Mouse (Mus musculus): ENCODE measurements around the gene Galnt17. TPM values are rescaled to one million over a fixed set of nuclear protein-coding genes. Genes with fewer than 3 reads are reported as not detected.

Gene Galnt17
- polyA plus RNA-seq, 1 experiment from 2014 or later = 8.1 TPM

GRCm38 (mm10) chr5:130925681-130926080, 382.6 kb downstream of the Galnt17 start:
- Histone ChIP-seq H3K4me3 (ENCODE audit: low read length) (no peak overlapping the region), H3K9ac (ENCODE audit: low read depth, low read length) (no peak overlapping the region), H3K9me3 (ENCODE audit: control insufficient read depth, low read length) (no peaks in the 10 kb centered on the region), H3K36me3 (ENCODE audit: control insufficient read depth, insufficient read depth, low read length) (no peaks in the 10 kb centered on the region), H3K4me1 (ENCODE audit: control insufficient read depth, insufficient read depth, low read depth, low read length) (0 out of 2 replicates have a peak, but pooled peaks cover 7% of the 10 kb centered on the region), H3K4me2 (ENCODE audit: low read length) (no peak overlapping the region), H3K27me3 (replicated peaks; ENCODE audit: control insufficient read depth, insufficient read depth, low read length) (no peaks in the 10 kb centered on the region), H3K27ac (ENCODE audit: low read depth, low read length) (no peak overlapping the region)
- 90% methylated on average over 7 of the region's 7 CpGs for WGBS
- no peak for ATAC-seq

GRCm38 (mm10) chr5:130924245-130924827, 384.0 kb downstream of the Galnt17 start:
- no peak overlapping the region for H3K9ac ChIP-seq (ENCODE audit: low read depth, low read length)
- no peak overlapping the region for H3K4me3 ChIP-seq (ENCODE audit: low read length)
- no peaks in the 10 kb centered on the region for H3K9me3 ChIP-seq (ENCODE audit: control insufficient read depth, low read length)
- H3K36me3 ChIP-seq (ENCODE audit: control insufficient read depth, insufficient read depth, low read length) = no peaks in the 10 kb centered on the region
- H3K4me2 ChIP-seq (ENCODE audit: low read length) = no peak overlapping the region
- 19% methylated on average over 2 of the region's 2 CpGs for WGBS
- no peak overlapping the region for H3K27ac ChIP-seq (ENCODE audit: low read depth, low read length)
- ATAC-seq = peak; percentile 64
- H3K27me3 ChIP-seq (replicated peaks; ENCODE audit: control insufficient read depth, insufficient read depth, low read length) = no peaks in the 10 kb centered on the region
- H3K4me1 ChIP-seq (ENCODE audit: control insufficient read depth, insufficient read depth, low read depth, low read length) = 0 out of 2 replicates have a peak, but pooled peaks cover 7% of the 10 kb centered on the region

DNA sequence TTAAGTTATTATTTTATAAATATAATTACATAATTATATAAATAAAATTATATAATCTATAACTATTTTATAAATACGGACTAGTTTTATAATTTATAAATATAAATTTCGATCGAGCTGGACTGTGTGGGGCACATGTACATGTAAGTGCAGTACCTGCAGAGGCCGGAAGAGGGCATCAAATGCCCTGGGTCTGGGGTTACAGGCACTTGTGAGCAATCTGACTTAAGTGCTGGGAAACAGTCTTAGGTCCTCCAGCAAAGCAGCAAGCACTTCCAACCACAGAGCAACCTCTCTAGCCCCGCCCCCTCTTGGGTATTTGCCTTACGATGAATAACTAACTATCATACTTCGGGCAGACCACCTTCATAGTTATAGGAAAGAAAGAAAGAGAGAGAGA, 388.3 kb downstream of the Galnt17 start:
- H3K9ac ChIP-seq (ENCODE audit: low read depth, low read length) = no peak overlapping the region
- no peaks in the 10 kb centered on the region for H3K9me3 ChIP-seq (ENCODE audit: control insufficient read depth, low read length)
- H3K36me3 ChIP-seq (ENCODE audit: control insufficient read depth, insufficient read depth, low read length) = no peaks in the 10 kb centered on the region
- H3K4me3 ChIP-seq (ENCODE audit: low read length) = no peak overlapping the region
- H3K4me2 ChIP-seq (ENCODE audit: low read length) = no peak overlapping the region
- 0 out of 2 replicates have a peak, but pooled peaks cover 7% of the 10 kb centered on the region for H3K4me1 ChIP-seq (ENCODE audit: control insufficient read depth, insufficient read depth, low read depth, low read length)
- 94% methylated on average over 7 of the region's 7 CpGs for WGBS
- no peak for ATAC-seq
- H3K27me3 ChIP-seq (replicated peaks; ENCODE audit: control insufficient read depth, insufficient read depth, low read length) = no peaks in the 10 kb centered on the region
- H3K27ac ChIP-seq (ENCODE audit: low read depth, low read length) = no peak overlapping the region

- 50% methylated on average over 3 of the region's 3 CpGs for WGBS
- no peaks in the 10 kb centered on the region for H3K36me3 ChIP-seq (ENCODE audit: control insufficient read depth, insufficient read depth, low read length)
These were observed 393.7 kb downstream of the Galnt17 start for GRCm38 (mm10) chr5:130914606-130915005.

GRCm38 (mm10) chr5:130911551-130911950, 396.7 kb downstream of the Galnt17 start:
- 75% methylated on average over 2 of the region's 2 CpGs for WGBS
- H3K9me3 ChIP-seq (ENCODE audit: control insufficient read depth, low read length) = no peaks in the 10 kb centered on the region
- no peak for ATAC-seq

More at GRCm38 (mm10) chr5:130914606-130915005, 393.7 kb downstream of the Galnt17 start:
- no peaks in the 10 kb centered on the region; the same call in 1 of the 2 replicates for H3K4me1 ChIP-seq (ENCODE audit: control insufficient read depth, insufficient read depth, low read depth, low read length)
- H3K4me3 ChIP-seq (ENCODE audit: low read length) = no peak overlapping the region
- H3K9ac ChIP-seq (ENCODE audit: low read depth, low read length) = no peak overlapping the region
- no peak overlapping the region for H3K4me2 ChIP-seq (ENCODE audit: low read length)
- H3K27me3 ChIP-seq (replicated peaks; ENCODE audit: control insufficient read depth, insufficient read depth, low read length) = no peaks in the 10 kb centered on the region
- ATAC-seq = no peak
- no peak overlapping the region for H3K27ac ChIP-seq (ENCODE audit: low read depth, low read length)
- no peaks in the 10 kb centered on the region for H3K9me3 ChIP-seq (ENCODE audit: control insufficient read depth, low read length)

DNA sequence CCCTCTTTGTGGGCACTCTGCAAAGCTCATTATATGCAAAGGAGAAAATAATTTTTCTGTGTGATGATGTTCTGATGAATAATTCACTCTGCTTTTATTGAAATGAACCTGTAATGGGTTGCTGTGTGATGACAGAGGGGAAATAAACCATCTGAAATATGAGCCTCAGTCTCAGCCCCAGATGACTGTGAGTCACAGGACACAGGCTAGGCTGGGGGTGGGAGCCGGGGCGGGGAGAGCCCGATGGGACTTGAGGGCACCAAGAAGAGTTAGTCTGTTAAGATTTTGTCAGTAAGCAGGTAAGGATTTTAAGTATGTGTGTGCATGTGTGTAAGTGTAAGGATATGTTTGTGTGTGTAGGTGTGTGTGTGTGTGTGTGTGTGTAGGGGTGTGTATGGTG, 406.6 kb downstream of the Galnt17 start:
- no peak overlapping the region for H3K9ac ChIP-seq (ENCODE audit: low read depth, low read length)
- H3K27ac ChIP-seq (ENCODE audit: low read depth, low read length) = no peak overlapping the region
- no peak overlapping the region for H3K4me3 ChIP-seq (ENCODE audit: low read length)
- 82% methylated on average over 3 of the region's 3 CpGs for WGBS
- no peaks in the 10 kb centered on the region for H3K36me3 ChIP-seq (ENCODE audit: control insufficient read depth, insufficient read depth, low read length)
- H3K27me3 ChIP-seq (replicated peaks; ENCODE audit: control insufficient read depth, insufficient read depth, low read length) = no peaks in the 10 kb centered on the region
- H3K9me3 ChIP-seq (ENCODE audit: control insufficient read depth, low read length) = no peaks in the 10 kb centered on the region
- H3K4me2 ChIP-seq (ENCODE audit: low read length) = no peak overlapping the region
- ATAC-seq = no peak
- no peaks in the 10 kb centered on the region for H3K4me1 ChIP-seq (ENCODE audit: control insufficient read depth, insufficient read depth, low read depth, low read length)

More at GRCm38 (mm10) chr5:130911551-130911950, 396.7 kb downstream of the Galnt17 start:
- Histone ChIP-seq H3K27ac (ENCODE audit: low read depth, low read length) (no peak overlapping the region), H3K4me2 (ENCODE audit: low read length) (no peak overlapping the region), H3K4me3 (ENCODE audit: low read length) (no peak overlapping the region), H3K9ac (ENCODE audit: low read depth, low read length) (no peak overlapping the region), H3K36me3 (ENCODE audit: control insufficient read depth, insufficient read depth, low read length) (no peaks in the 10 kb centered on the region), H3K27me3 (replicated peaks; ENCODE audit: control insufficient read depth, insufficient read depth, low read length) (no peaks in the 10 kb centered on the region), H3K4me1 (ENCODE audit: control insufficient read depth, insufficient read depth, low read depth, low read length) (no peaks in the 10 kb centered on the region; the same call in 1 of the 2 replicates)

GRCm38 (mm10) chr5:130895991-130896390, 412.3 kb downstream of the Galnt17 start:
- no peak overlapping the region for H3K27ac ChIP-seq (ENCODE audit: low read depth, low read length)
- WGBS = 94% methylated on average over 3 of the region's 3 CpGs

DNA sequence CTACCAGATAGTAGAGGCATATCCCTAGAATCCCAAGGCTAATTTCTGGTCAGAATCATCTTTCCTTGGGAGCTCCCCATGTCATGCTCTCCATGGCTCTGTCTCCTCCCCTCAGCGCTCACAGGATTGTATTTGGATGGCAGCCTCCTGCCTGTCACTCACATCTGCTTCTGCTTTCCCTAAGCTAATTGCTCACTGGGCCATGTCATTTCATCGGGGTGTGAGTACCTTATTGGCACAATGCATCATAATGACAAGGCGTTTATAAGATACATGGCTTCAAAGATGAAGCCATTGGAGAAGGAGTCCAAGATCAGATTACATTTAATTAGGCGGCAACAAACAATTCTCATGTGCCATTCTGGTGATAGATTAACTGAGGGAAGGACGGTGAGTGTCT, 416.6 kb downstream of the Galnt17 start:
- 40% methylated on average over 5 of the region's 5 CpGs for WGBS
- Histone ChIP-seq H3K36me3 (ENCODE audit: control insufficient read depth, insufficient read depth, low read length) (no peaks in the 10 kb centered on the region), H3K27ac (ENCODE audit: low read depth, low read length) (no peak overlapping the region), H3K4me3 (ENCODE audit: low read length) (no peak overlapping the region), H3K4me2 (ENCODE audit: low read length) (no peak overlapping the region), H3K9ac (ENCODE audit: low read depth, low read length) (no peak overlapping the region), H3K27me3 (replicated peaks; ENCODE audit: control insufficient read depth, insufficient read depth, low read length) (no peaks in the 10 kb centered on the region), H3K4me1 (ENCODE audit: control insufficient read depth, insufficient read depth, low read depth, low read length) (no peaks in the 10 kb centered on the region; the same call in 1 of the 2 replicates), H3K9me3 (ENCODE audit: control insufficient read depth, low read length) (no peaks in the 10 kb centered on the region)
- ATAC-seq = no peak

More at GRCm38 (mm10) chr5:130895991-130896390, 412.3 kb downstream of the Galnt17 start:
- Histone ChIP-seq H3K4me1 (ENCODE audit: control insufficient read depth, insufficient read depth, low read depth, low read length) (no peaks in the 10 kb centered on the region), H3K4me3 (ENCODE audit: low read length) (no peak overlapping the region), H3K9me3 (ENCODE audit: control insufficient read depth, low read length) (no peaks in the 10 kb centered on the region), H3K9ac (ENCODE audit: low read depth, low read length) (no peak overlapping the region), H3K27me3 (replicated peaks; ENCODE audit: control insufficient read depth, insufficient read depth, low read length) (no peaks in the 10 kb centered on the region), H3K36me3 (ENCODE audit: control insufficient read depth, insufficient read depth, low read length) (no peaks in the 10 kb centered on the region), H3K4me2 (ENCODE audit: low read length) (no peak overlapping the region)
- ATAC-seq = no peak

GRCm38 (mm10) chr5:130880331-130880730, 428.0 kb downstream of the Galnt17 start:
- Histone ChIP-seq H3K36me3 (ENCODE audit: control insufficient read depth, insufficient read depth, low read length) (no peaks in the 10 kb centered on the region), H3K27me3 (replicated peaks; ENCODE audit: control insufficient read depth, insufficient read depth, low read length) (no peaks in the 10 kb centered on the region), H3K27ac (ENCODE audit: low read depth, low read length) (no peak overlapping the region), H3K4me1 (ENCODE audit: control insufficient read depth, insufficient read depth, low read depth, low read length) (no peaks in the 10 kb centered on the region), H3K4me3 (ENCODE audit: low read length) (no peak overlapping the region), H3K9ac (ENCODE audit: low read depth, low read length) (no peak overlapping the region), H3K9me3 (ENCODE audit: control insufficient read depth, low read length) (no peaks in the 10 kb centered on the region), H3K4me2 (ENCODE audit: low read length) (no peak overlapping the region)
- WGBS = 64% methylated on average over 5 of the region's 5 CpGs
- no peak for ATAC-seq

Data from hindbrain, embryonic 16.5 days (tissue).